Mouse (Mus musculus) intestine, embryonic 15.5 days (tissue): ENCODE results near the gene Klf7. TPM values are rescaled to one million over a fixed set of nuclear protein-coding genes. Genes with fewer than 3 reads are reported as not detected.

ENCODE experiments used
- ATAC-seq: fragments of 200-750 bp; cut with Nextera tagmentation; 2 replicates; pipeline ENCODE4 v1.8.0; 2017; ENCODE audit warnings: moderate TSS enrichment, moderate library complexity
- H3K27ac ChIP-seq: fragments of 300-500 bp; sonication (generic); 2 replicates; pipeline ENCODE4 v1.5.1; 2015; ENCODE audit warnings: mild to moderate bottlenecking, inconsistent platforms
- H3K27me3 ChIP-seq: fragments of 300-500 bp; sonication (generic); replicated peaks from 2 replicates; pipeline ENCODE4 v1.6.1; 2015; ENCODE audit warnings: inconsistent platforms
- H3K36me3 ChIP-seq: fragments of 300-500 bp; sonication (generic); 2 replicates; pipeline ENCODE4 v1.6.1; 2015; ENCODE audit warnings: inconsistent platforms
- H3K4me1 ChIP-seq: fragments of 300-500 bp; sonication (generic); replicated peaks from 2 replicates; pipeline ENCODE4 v1.6.1; 2015; ENCODE audit warnings: inconsistent platforms
- H3K4me2 ChIP-seq: fragments of 300-500 bp; sonication (generic); replicated peaks from 2 replicates; pipeline ENCODE4 v1.6.1; 2015; ENCODE audit warnings: mild to moderate bottlenecking, inconsistent platforms
- H3K4me3 ChIP-seq: fragments of 300-500 bp; sonication (generic); replicated peaks from 2 replicates; pipeline ENCODE4 v1.5.1; 2015; ENCODE audit warnings: inconsistent platforms
- H3K9ac ChIP-seq: fragments of 300-500 bp; sonication (generic); 2 replicates; pipeline ENCODE4 v1.6.1; 2015; ENCODE audit warnings: inconsistent platforms
- H3K9me3 ChIP-seq: fragments of 300-500 bp; sonication (generic); 2 replicates; pipeline ENCODE4 v1.6.1; 2016; ENCODE audit warnings: inconsistent platforms
- WGBS: fragments of 180-500 bp; shearing (Covaris S2); methylation state at CpG from one replicate; pipeline ENCODE4 v1.1.7; 2015; 5-methylcytosine and 5-hydroxymethylcytosine counted together
- polyA plus RNA-seq: library from polyadenylated mRNA; unstranded; fragments of >200 nt; fragmentation: Nextera tagmentation; extraction: Ambion mirVana; gene quantifications from 2 replicates; pipeline ENCODE4 v1.2.1, GENCODE M21; 2015

The Klf7 gene
- polyA plus RNA-seq, 1 experiment from 2014 or later: 27.3 TPM

DNA sequence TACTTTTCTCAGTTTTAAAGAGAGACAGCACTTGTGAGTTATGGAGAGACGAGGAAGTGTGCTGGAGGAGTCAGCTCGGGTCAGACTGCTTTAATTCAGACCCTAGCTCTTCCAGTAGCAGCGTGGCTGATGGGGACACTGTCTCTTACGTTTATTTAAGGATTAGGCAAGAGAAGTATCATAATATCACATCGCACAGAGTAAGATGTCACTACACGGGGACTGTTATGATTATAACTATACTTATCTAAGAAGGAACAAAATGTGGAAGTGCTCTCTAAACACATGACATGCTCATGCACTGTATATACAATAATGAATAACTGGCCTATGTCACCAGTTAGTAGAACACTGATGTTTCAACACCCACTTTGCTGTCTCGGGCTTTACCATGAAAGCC is 86.3 kb downstream of the Klf7 start:
- WGBS: 36% methylated on average over 7 of the region's 7 CpGs
- H3K27ac ChIP-seq: no peak overlapping the region

GRCm38 (mm10) chr1:64035087-64035791 is 86.8 kb downstream of the Klf7 start:
- Histone ChIP-seq H3K9ac (no peak overlapping the region), H3K4me3 (no peak overlapping the region), H3K27me3 (no peaks in the 10 kb centered on the region), H3K36me3 (peaks cover 12% of the 10 kb centered on the region; the same call in 1 of the 2 replicates), H3K4me2 (no peak overlapping the region), H3K27ac (no peak overlapping the region), H3K9me3 (no peaks in the 10 kb centered on the region), H3K4me1 (peaks cover 4% of the 10 kb centered on the region; the same call in 1 of the 2 replicates)
- ATAC-seq: no peak
- 82% methylated on average over 15 of the region's 15 CpGs for WGBS

More for the DNA sequence above, 86.3 kb downstream of the Klf7 start:
- ATAC-seq: no peak
- no peak overlapping the region for H3K4me3 ChIP-seq
- H3K36me3 ChIP-seq: peaks cover 12% of the 10 kb centered on the region; the same call in 1 of the 2 replicates
- no peaks in the 10 kb centered on the region for H3K27me3 ChIP-seq
- H3K4me1 ChIP-seq: peaks cover 6% of the 10 kb centered on the region; the same call in 1 of the 2 replicates
- no peak overlapping the region for H3K9ac ChIP-seq
- H3K9me3 ChIP-seq: no peaks in the 10 kb centered on the region
- H3K4me2 ChIP-seq: no peak overlapping the region

DNA sequence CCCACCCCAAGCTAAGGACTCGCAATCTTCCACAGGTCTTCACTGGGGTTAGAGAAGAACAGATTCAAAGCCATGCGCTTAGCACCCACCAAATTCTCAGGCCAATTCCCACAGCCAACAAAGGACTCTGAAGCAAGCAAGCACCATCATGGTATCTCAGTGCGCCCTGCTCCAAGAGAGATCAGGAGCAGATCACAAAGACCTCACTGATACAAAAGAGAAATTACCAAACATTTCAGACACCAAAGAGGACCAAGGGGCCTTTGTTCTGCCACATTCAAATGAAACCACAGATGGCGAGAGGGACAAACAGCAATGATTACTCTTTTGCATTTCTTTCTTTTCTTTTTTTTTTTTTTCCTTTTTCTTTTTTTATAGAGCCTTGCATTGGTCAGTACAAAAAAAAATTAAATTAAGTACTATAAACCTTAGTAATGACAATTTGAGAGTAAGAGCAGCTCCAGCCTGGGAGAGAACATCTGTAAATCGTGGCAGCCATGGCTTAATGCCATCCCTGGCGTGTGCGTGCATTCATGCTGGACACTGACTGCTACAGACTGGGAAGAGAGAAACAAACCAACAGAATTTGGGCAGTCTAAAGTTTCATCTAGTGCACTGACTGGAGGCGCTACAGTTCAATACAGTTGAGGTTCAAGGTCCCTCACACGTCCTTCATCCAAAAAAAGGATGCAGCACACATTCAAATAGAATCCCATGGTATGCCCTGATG is 89.4 kb downstream of the Klf7 start:
- no peak overlapping the region for H3K9ac ChIP-seq
- no peak overlapping the region for H3K27ac ChIP-seq
- whole genome bisulfite sequencing: 86% methylated on average over 9 of the region's 9 CpGs
- H3K36me3 ChIP-seq: peaks cover 6% of the 10 kb centered on the region; the same call in 1 of the 2 replicates
- no peak overlapping the region for H3K4me3 ChIP-seq
- no peak overlapping the region for H3K4me2 ChIP-seq
- ATAC-seq: no peak
- no peaks in the 10 kb centered on the region for H3K27me3 ChIP-seq
- peaks cover 4% of the 10 kb centered on the region; the same call in 1 of the 2 replicates for H3K4me1 ChIP-seq
- H3K9me3 ChIP-seq: no peaks in the 10 kb centered on the region

GRCm38 (mm10) chr1:64021986-64022385 is 100.1 kb downstream of the Klf7 start:
- H3K4me3 ChIP-seq: no peak overlapping the region
- no peak for ATAC-seq
- no peaks in the 10 kb centered on the region for H3K27me3 ChIP-seq
- no peak overlapping the region for H3K27ac ChIP-seq
- WGBS: 86% methylated on average over 3 of the region's 3 CpGs
- no peaks in the 10 kb centered on the region for H3K36me3 ChIP-seq
- H3K4me1 ChIP-seq: peaks cover 10% of the 10 kb centered on the region; the same call in 1 of the 2 replicates
- no peak overlapping the region for H3K4me2 ChIP-seq
- H3K9me3 ChIP-seq: no peaks in the 10 kb centered on the region
- no peak overlapping the region for H3K9ac ChIP-seq

- Histone ChIP-seq H3K36me3 (no peaks in the 10 kb centered on the region), H3K9ac (no peak overlapping the region), H3K4me2 (peak overlapping the region; percentile 26), H3K9me3 (no peaks in the 10 kb centered on the region), H3K4me3 (no peak overlapping the region), H3K27ac (no peak overlapping the region), H3K27me3 (no peaks in the 10 kb centered on the region), H3K4me1 (peaks cover 10% of the 10 kb centered on the region; the same call in 1 of the 2 replicates)
- ATAC-seq: peak; percentile 67; the same call in 1 of the 2 replicates
- 27% methylated on average over 19 of the region's 19 CpGs for WGBS
Measured at GRCm38 (mm10) chr1:64020672-64021635, 101.1 kb downstream of the Klf7 start.

- H3K9me3 ChIP-seq: no peaks in the 10 kb centered on the region
- 62% methylated on average over 6 of the region's 6 CpGs for WGBS
- H3K4me2 ChIP-seq: peak overlapping the region; percentile 41; the same call in 1 of the 2 replicates
- no peaks in the 10 kb centered on the region for H3K36me3 ChIP-seq
- peaks cover 10% of the 10 kb centered on the region; the same call in 1 of the 2 replicates for H3K4me1 ChIP-seq
- H3K27me3 ChIP-seq: no peaks in the 10 kb centered on the region
- no peak overlapping the region for H3K27ac ChIP-seq
- no peak overlapping the region for H3K9ac ChIP-seq
- ATAC-seq: no peak
- H3K4me3 ChIP-seq: no peak overlapping the region
Measured at GRCm38 (mm10) chr1:64019127-64019635, 102.9 kb downstream of the Klf7 start.

DNA sequence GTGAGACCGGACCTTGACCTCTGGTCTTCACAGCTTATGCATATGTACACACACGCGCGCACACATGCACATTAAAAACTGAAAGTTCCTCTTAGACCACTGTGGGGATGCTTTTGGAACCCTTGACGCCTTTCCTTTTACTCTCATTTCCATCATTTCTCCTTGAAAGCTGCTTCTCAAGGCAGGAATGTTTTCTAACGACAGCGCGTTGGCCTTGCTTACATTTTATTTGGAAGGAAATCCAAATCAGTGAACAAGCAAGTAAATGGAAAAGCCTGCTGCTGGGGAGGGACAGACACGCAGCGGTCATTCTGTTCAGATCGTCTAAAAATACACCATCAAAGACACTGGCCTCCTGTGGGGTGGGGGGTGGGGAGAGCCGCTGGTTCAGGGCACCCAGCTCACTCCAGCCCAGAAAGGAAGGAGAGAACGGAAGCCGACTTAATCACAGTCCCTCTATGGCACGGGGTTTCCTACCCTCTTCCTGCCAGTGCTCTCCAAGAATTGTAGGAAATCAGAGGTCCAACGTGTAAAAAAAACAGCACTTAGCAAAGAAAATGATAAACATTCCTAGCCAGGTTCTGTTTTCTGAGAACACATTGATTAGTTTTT is 103.5 kb downstream of the Klf7 start:
- Histone ChIP-seq H3K36me3 (no peaks in the 10 kb centered on the region), H3K4me3 (no peak overlapping the region), H3K4me1 (peaks cover 10% of the 10 kb centered on the region; the same call in 1 of the 2 replicates), H3K9me3 (no peaks in the 10 kb centered on the region), H3K27me3 (no peaks in the 10 kb centered on the region), H3K27ac (no peak overlapping the region), H3K4me2 (peak overlapping the region; percentile 41), H3K9ac (no peak overlapping the region)
- ATAC-seq: no peak
- 44% methylated on average over 16 of the region's 16 CpGs for WGBS

DNA sequence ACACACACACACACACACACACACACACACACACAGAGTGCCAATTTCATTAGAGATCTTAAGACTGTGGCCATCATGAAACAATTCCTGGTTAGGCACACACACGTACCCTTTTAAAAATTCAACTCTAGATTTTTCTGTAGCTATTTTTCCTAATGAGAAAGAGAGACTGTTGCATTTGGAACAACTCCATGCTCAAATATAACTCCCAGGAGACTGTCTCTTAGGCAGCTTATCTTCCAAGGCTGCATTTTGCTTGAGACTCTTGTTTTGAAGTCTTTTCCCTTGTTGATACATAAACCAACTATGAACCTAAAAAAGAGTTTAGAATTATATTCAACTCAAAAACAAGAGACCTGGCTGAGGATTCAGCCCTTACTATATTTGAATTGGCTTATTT is 108.0 kb downstream of the Klf7 start:
- H3K9ac ChIP-seq: no peak overlapping the region
- no peak overlapping the region for H3K4me3 ChIP-seq
- H3K27me3 ChIP-seq: no peaks in the 10 kb centered on the region
- 76% methylated on average over 1 of the region's 1 CpGs for WGBS
- H3K36me3 ChIP-seq: no peaks in the 10 kb centered on the region
- H3K4me1 ChIP-seq: peaks cover 5% of the 10 kb centered on the region; the same call in 1 of the 2 replicates
- ATAC-seq: no peak
- H3K9me3 ChIP-seq: no peaks in the 10 kb centered on the region
- no peak overlapping the region for H3K27ac ChIP-seq
- no peak overlapping the region for H3K4me2 ChIP-seq

- no peak overlapping the region for H3K27ac ChIP-seq
- 68% methylated on average over 2 of the region's 2 CpGs for WGBS
- H3K36me3 ChIP-seq: no peaks in the 10 kb centered on the region
- no peaks in the 10 kb centered on the region for H3K9me3 ChIP-seq
- no peak for ATAC-seq
- H3K4me1 ChIP-seq: 0 out of 2 replicates have a peak, but pooled peaks cover under 1% of the 10 kb centered on the region
- no peak overlapping the region for H3K4me2 ChIP-seq
- H3K27me3 ChIP-seq: no peaks in the 10 kb centered on the region
- no peak overlapping the region for H3K4me3 ChIP-seq
- no peak overlapping the region for H3K9ac ChIP-seq
Measured at GRCm38 (mm10) chr1:64008994-64009393, 113.1 kb downstream of the Klf7 start.

- Histone ChIP-seq H3K9me3 (no peaks in the 10 kb centered on the region), H3K36me3 (no peaks in the 10 kb centered on the region), H3K4me1 (0 out of 2 replicates have a peak, but pooled peaks cover 3% of the 10 kb centered on the region), H3K27me3 (no peaks in the 10 kb centered on the region), H3K9ac (no peak overlapping the region), H3K27ac (no peak overlapping the region), H3K4me2 (no peak overlapping the region), H3K4me3 (no peak overlapping the region)
- ATAC-seq: no peak
Measured at GRCm38 (mm10) chr1:64008031-64008430, 114.1 kb downstream of the Klf7 start.

- Histone ChIP-seq H3K4me2 (no peak overlapping the region), H3K27ac (no peak overlapping the region), H3K4me3 (no peak overlapping the region), H3K4me1 (0 out of 2 replicates have a peak, but pooled peaks cover 3% of the 10 kb centered on the region), H3K9me3 (no peaks in the 10 kb centered on the region), H3K36me3 (no peaks in the 10 kb centered on the region), H3K9ac (no peak overlapping the region), H3K27me3 (no peaks in the 10 kb centered on the region)
- ATAC-seq: no peak
- WGBS: 88% methylated on average over 2 of the region's 2 CpGs
Measured at GRCm38 (mm10) chr1:64005194-64005593, 116.9 kb downstream of the Klf7 start.
